Mouse (Mus musculus): ENCODE results near the gene Gm6268.

DNA sequence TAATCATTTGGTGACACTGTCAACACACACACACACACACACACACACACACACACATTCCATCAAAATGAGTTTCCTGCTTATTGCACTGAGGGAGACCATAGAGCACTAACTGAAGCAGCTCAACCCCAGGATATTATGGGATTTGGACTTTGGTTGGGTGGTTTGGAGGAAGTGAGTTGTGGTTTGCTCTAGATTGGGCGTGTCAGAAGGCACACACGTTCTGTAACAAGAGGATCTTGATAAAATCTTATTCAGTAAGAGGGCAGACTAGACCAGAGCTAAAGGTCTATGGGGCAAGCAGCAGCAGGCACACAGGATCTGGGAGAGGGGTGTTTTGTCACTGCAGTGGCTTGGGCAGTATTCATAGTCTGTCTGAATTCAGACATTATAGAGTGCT, 10.6 kb upstream of the Gm6268 start:
- no peak for TF ChIP-seq CTCF (IDR thresholded peaks at IDR 0.05; ENCODE audit: low read depth)
- no peak for TF ChIP-seq EP300 (IDR thresholded peaks at IDR 0.05; ENCODE audit: low read depth)
